Mouse (Mus musculus) heart, adult 18-20 months (tissue): ENCODE data around the gene Csrnp1. TPM values are rescaled to one million over a fixed set of nuclear protein-coding genes. Genes with fewer than 3 reads are reported as not detected.

Experiments
- DNase-seq, 2 experiments: peaks; one replicate each; pipeline ENCODE4 v3.0.0; 2021 to 2022; ENCODE audit warnings: mixed read lengths in 1 of 2
- total RNA-seq, 2 experiments: library from RNA; stranded (reverse); gene quantifications; 2 replicates each; pipeline ENCODE4 v1.2.3; 2021

The Csrnp1 gene
- total RNA-seq, 2 experiments from 2014 or later = 16.7 to 20.7 TPM

- peak in 1 of 2 experiments; percentile 56 for DNase-seq
These were observed 6.8 kb downstream of the Csrnp1 start for GRCm38 (mm10) chr9:119977557-119978060.

- no peak for DNase-seq
These were observed 7.5 kb downstream of the Csrnp1 start for GRCm38 (mm10) chr9:119976704-119977556.

GRCm38 (mm10) chr9:119975286-119975685 is 9.2 kb downstream of the Csrnp1 start:
- DNase-seq = no peak

- no peak for DNase-seq
These were observed 9.8 kb downstream of the Csrnp1 start for GRCm38 (mm10) chr9:119974609-119975008.

- DNase-seq = no peak
These were observed 10.5 kb downstream of the Csrnp1 start for GRCm38 (mm10) chr9:119973869-119974520.

- DNase-seq = no peak
These were observed 11.2 kb downstream of the Csrnp1 start for GRCm38 (mm10) chr9:119973281-119973680.

GRCm38 (mm10) chr9:119972582-119972981 is 11.9 kb downstream of the Csrnp1 start:
- peak; percentile 78 to 85 for DNase-seq

GRCm38 (mm10) chr9:119972166-119972565 is 12.3 kb downstream of the Csrnp1 start:
- no peak for DNase-seq

- DNase-seq = peak in 1 of 2 experiments; percentile 67
These were observed 13.4 kb downstream of the Csrnp1 start for GRCm38 (mm10) chr9:119970763-119971656.

GRCm38 (mm10) chr9:119970221-119970620 is 14.2 kb downstream of the Csrnp1 start:
- peak; percentile 46 to 77 for DNase-seq

GRCm38 (mm10) chr9:119969811-119970210 is 14.6 kb downstream of the Csrnp1 start:
- DNase-seq = no peak

- DNase-seq = no peak
These were observed 18.1 kb downstream of the Csrnp1 start for GRCm38 (mm10) chr9:119966221-119966910.

GRCm38 (mm10) chr9:119965186-119965585 is 19.3 kb downstream of the Csrnp1 start:
- DNase-seq = no peak

- peak; percentile 56 to 85 for DNase-seq
These were observed 20.3 kb downstream of the Csrnp1 start for GRCm38 (mm10) chr9:119964206-119964605.

GRCm38 (mm10) chr9:119962987-119963667 is 21.3 kb downstream of the Csrnp1 start:
- DNase-seq = peak; percentile 83 to 84

- DNase-seq = no peak
These were observed 22.2 kb downstream of the Csrnp1 start for GRCm38 (mm10) chr9:119962216-119962615.

GRCm38 (mm10) chr9:119958835-119959234 is 25.6 kb downstream of the Csrnp1 start:
- no peak for DNase-seq

- DNase-seq = no peak
These were observed 33.1 kb downstream of the Csrnp1 start for GRCm38 (mm10) chr9:119951388-119951787.

GRCm38 (mm10) chr9:119950434-119950833 is 34.0 kb downstream of the Csrnp1 start:
- DNase-seq = no peak

- no peak for DNase-seq
These were observed 35.7 kb downstream of the Csrnp1 start for GRCm38 (mm10) chr9:119948804-119949203.
